Mouse (Mus musculus): ENCODE measurements around the gene Plk5.

The Plk5 gene

GRCm38 (mm10) chr10:80368392-80368791 is 12.1 kb downstream of the Plk5 start:
- TF ChIP-seq GATA4 (IDR thresholded peaks at IDR 0.05; ENCODE audit: insufficient replicate concordance, low read length) = no peak

GRCm38 (mm10) chr10:80369995-80370747 is 13.9 kb downstream of the Plk5 start:
- TF ChIP-seq GATA4 (IDR thresholded peaks at IDR 0.05; ENCODE audit: insufficient replicate concordance, low read length) = no peak

- TF ChIP-seq GATA4 (IDR thresholded peaks at IDR 0.05; ENCODE audit: insufficient replicate concordance, low read length) = no peak
Measured at GRCm38 (mm10) chr10:80371411-80371966, 15.2 kb downstream of the Plk5 start.

- no peak for TF ChIP-seq GATA4 (IDR thresholded peaks at IDR 0.05; ENCODE audit: insufficient replicate concordance, low read length)
Measured at GRCm38 (mm10) chr10:80371983-80372382, 15.7 kb downstream of the Plk5 start.

- TF ChIP-seq GATA4 (IDR thresholded peaks at IDR 0.05; ENCODE audit: insufficient replicate concordance, low read length) = no peak
Measured at GRCm38 (mm10) chr10:80372706-80373105, 16.4 kb downstream of the Plk5 start.

- no peak for TF ChIP-seq GATA4 (IDR thresholded peaks at IDR 0.05; ENCODE audit: insufficient replicate concordance, low read length)
Measured at GRCm38 (mm10) chr10:80374063-80374462, 17.8 kb downstream of the Plk5 start.

GRCm38 (mm10) chr10:80376160-80376559 is 19.9 kb downstream of the Plk5 start:
- TF ChIP-seq GATA4 (IDR thresholded peaks at IDR 0.05; ENCODE audit: insufficient replicate concordance, low read length) = no peak

- TF ChIP-seq GATA4 (IDR thresholded peaks at IDR 0.05; ENCODE audit: insufficient replicate concordance, low read length) = no peak
Measured at GRCm38 (mm10) chr10:80377716-80378115, 21.5 kb downstream of the Plk5 start.

GRCm38 (mm10) chr10:80382641-80383365 is 26.5 kb downstream of the Plk5 start:
- TF ChIP-seq GATA4 (IDR thresholded peaks at IDR 0.05; ENCODE audit: insufficient replicate concordance, low read length) = no peak

- no peak for TF ChIP-seq GATA4 (IDR thresholded peaks at IDR 0.05; ENCODE audit: insufficient replicate concordance, low read length)
Measured at GRCm38 (mm10) chr10:80383431-80383830, 27.2 kb downstream of the Plk5 start.

GRCm38 (mm10) chr10:80384115-80384639 is 27.9 kb downstream of the Plk5 start:
- no peak for TF ChIP-seq GATA4 (IDR thresholded peaks at IDR 0.05; ENCODE audit: insufficient replicate concordance, low read length)

- TF ChIP-seq GATA4 (IDR thresholded peaks at IDR 0.05; ENCODE audit: insufficient replicate concordance, low read length) = no peak
Measured at GRCm38 (mm10) chr10:80384709-80385108, 28.4 kb downstream of the Plk5 start.

- no peak for TF ChIP-seq GATA4 (IDR thresholded peaks at IDR 0.05; ENCODE audit: insufficient replicate concordance, low read length)
Measured at GRCm38 (mm10) chr10:80385310-80385709, 29.1 kb downstream of the Plk5 start.

- no peak for TF ChIP-seq GATA4 (IDR thresholded peaks at IDR 0.05; ENCODE audit: insufficient replicate concordance, low read length)
Measured at GRCm38 (mm10) chr10:80385811-80386734, 29.8 kb downstream of the Plk5 start.
